Mouse (Mus musculus): ENCODE results near the gene Pmf1. TPM values are rescaled to one million over a fixed set of nuclear protein-coding genes. Genes with fewer than 3 reads are reported as not detected.

The Pmf1 gene
- polyA plus RNA-seq, 1 experiment from 2014 or later = 158 TPM

DNA sequence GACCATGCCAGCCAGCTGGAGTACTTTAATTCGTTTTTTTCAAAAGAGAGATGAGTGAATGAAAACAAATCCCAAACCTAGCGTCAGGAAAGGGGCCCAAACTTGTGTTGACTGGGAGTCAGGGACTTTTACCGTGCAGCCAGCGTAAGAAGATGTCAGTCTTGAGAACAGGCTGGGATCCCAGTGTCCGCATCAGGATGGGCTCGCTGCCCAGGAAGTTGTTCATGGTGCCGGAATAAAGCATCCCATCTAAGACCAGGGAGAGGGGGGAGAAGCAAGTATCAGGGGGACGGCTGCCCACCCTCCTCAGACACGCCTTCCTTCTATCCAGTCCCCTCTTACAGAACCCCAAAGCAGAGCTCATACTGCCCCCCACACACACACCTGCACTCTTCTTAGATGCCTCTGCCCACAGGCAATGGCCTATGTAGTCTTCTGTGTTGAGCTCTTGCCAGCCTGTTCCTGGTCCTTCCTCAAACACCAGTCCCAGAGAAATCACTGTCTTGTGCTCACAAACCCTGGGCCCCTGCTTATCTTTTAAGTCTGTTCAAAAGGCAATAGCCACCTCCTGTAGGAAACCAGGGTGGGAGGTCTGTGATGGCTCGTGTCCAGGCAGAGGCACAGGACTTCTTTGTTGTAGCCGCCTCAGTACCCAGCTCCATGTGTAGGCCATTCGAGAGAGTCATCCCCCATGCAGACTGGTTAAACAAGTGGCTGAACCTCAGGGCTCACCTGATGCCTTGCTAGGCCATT, 40.4 kb upstream of the Pmf1 start:
- no peak overlapping the region for H3K4me3 ChIP-seq
- no peaks in the 10 kb centered on the region for H3K36me3 ChIP-seq
- no peak overlapping the region for H3K27ac ChIP-seq
- H3K27me3 ChIP-seq = no peaks in the 10 kb centered on the region; the same call in 1 of the 2 replicates
- H3K9ac ChIP-seq = no peak overlapping the region
- H3K9me3 ChIP-seq = no peaks in the 10 kb centered on the region
- 56% methylated on average over 12 of the region's 12 CpGs for WGBS
- H3K4me2 ChIP-seq = no peak overlapping the region
- peaks cover 14% of the 10 kb centered on the region for H3K4me1 ChIP-seq
- no peak for ATAC-seq (ENCODE audit: borderline replicate concordance, extremely low read depth, low FRiP score, low TSS enrichment)

DNA sequence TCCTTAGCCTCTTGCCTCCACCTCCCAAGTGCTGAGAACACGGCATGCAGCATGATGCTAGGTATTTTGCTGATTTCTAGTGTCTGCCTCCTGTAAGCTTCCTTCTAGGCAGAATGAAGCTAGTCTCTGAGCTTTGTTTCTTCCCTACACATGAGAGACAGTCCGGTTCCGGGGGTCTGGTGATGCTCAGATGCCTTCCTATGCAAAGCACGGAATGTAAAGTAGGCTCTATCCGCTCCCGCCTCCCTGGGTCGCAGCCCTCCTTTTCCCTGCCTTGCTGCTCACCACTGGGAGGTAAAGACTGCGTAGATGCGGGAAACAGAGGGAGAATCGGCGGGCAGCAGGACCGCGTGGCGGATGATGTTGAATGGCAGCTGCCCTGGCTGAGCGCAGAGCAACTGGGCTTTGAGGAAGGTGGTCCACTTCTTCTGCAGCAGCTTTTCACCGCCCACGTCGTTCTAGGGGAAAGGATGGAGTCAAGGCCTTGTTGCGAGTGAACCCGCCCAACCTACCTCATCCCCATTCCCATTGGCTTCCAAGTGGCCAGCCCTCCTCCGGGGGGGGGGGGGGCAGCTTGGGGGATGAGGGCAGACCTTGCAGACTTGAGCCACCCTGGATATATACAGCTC, 39.4 kb upstream of the Pmf1 start:
- H3K27ac ChIP-seq = no peak overlapping the region
- peak overlapping the region; percentile 27 for H3K4me3 ChIP-seq
- no peaks in the 10 kb centered on the region; the same call in 1 of the 2 replicates for H3K27me3 ChIP-seq
- 0 out of 2 replicates have a peak overlapping the region, but pooled peaks have one; percentile 4 for H3K9ac ChIP-seq
- 7% methylated on average over 21 of the region's 21 CpGs for WGBS
- peak; percentile 45; the same call in 1 of the 2 replicates for ATAC-seq (ENCODE audit: borderline replicate concordance, extremely low read depth, low FRiP score, low TSS enrichment)
- peaks cover 8% of the 10 kb centered on the region; the same call in 1 of the 2 replicates for H3K4me1 ChIP-seq
- no peaks in the 10 kb centered on the region for H3K36me3 ChIP-seq
- peak overlapping the region; percentile 54 for H3K4me2 ChIP-seq
- H3K9me3 ChIP-seq = no peaks in the 10 kb centered on the region

DNA sequence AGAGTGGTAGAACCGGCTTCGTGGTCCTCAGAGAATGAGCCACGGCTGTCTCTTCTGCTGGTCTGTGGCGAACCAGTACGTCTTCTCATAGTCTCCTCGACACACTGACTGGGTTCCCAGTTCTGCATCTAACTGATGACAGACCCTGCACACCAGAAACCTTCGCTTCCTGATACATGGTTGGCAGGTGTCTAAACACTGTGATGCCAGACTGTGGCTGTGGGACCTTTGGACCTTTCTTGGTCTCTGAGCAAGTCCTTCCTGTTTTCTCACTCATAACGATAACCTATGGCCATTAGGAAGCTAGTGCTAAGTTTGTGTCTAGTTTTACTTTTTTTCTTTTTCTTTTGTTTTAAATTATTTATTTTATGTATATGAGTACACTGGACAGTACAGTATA, 38.3 kb upstream of the Pmf1 start:
- no peak overlapping the region for H3K4me3 ChIP-seq
- H3K27ac ChIP-seq = no peak overlapping the region
- 77% methylated on average over 8 of the region's 8 CpGs for WGBS
- ATAC-seq (ENCODE audit: borderline replicate concordance, extremely low read depth, low FRiP score, low TSS enrichment) = no peak
- no peaks in the 10 kb centered on the region for H3K36me3 ChIP-seq
- H3K9me3 ChIP-seq = no peaks in the 10 kb centered on the region
- H3K9ac ChIP-seq = no peak overlapping the region
- no peak overlapping the region for H3K4me2 ChIP-seq
- peaks cover 8% of the 10 kb centered on the region; the same call in 1 of the 2 replicates for H3K4me1 ChIP-seq
- no peaks in the 10 kb centered on the region; the same call in 1 of the 2 replicates for H3K27me3 ChIP-seq

DNA sequence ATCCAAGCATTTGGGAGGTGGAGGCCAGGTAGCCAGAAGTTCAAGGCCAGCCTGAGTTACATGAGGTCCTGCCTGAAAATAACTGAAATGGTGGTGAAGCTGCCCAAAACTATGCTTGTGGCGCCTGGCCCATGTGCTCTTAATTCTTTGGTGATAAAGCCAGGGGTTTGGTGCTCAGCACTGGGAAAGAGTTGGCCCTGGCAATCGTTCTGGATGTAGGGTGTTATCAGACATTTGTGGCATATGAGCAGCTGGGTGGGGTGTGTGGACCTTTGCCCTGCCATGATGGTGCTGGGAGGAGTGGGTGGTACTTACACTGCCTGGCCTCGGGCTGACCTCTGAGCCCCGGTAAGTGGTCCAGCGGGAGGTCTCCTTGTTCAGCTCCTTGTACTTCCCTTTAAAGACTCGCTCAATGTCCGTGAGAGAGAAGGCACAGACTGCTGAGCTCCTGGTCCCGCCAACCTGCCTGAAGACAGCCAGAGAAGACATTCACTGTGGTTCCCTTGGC, 37.6 kb upstream of the Pmf1 start:
- 47% methylated on average over 8 of the region's 8 CpGs for WGBS
- H3K4me3 ChIP-seq = no peak overlapping the region
- no peak overlapping the region for H3K9ac ChIP-seq
- H3K4me2 ChIP-seq = no peak overlapping the region
- peaks cover 8% of the 10 kb centered on the region; the same call in 1 of the 2 replicates for H3K4me1 ChIP-seq
- H3K36me3 ChIP-seq = no peaks in the 10 kb centered on the region
- no peaks in the 10 kb centered on the region for H3K9me3 ChIP-seq
- no peaks in the 10 kb centered on the region; the same call in 1 of the 2 replicates for H3K27me3 ChIP-seq
- no peak for ATAC-seq (ENCODE audit: borderline replicate concordance, extremely low read depth, low FRiP score, low TSS enrichment)
- no peak overlapping the region for H3K27ac ChIP-seq

DNA sequence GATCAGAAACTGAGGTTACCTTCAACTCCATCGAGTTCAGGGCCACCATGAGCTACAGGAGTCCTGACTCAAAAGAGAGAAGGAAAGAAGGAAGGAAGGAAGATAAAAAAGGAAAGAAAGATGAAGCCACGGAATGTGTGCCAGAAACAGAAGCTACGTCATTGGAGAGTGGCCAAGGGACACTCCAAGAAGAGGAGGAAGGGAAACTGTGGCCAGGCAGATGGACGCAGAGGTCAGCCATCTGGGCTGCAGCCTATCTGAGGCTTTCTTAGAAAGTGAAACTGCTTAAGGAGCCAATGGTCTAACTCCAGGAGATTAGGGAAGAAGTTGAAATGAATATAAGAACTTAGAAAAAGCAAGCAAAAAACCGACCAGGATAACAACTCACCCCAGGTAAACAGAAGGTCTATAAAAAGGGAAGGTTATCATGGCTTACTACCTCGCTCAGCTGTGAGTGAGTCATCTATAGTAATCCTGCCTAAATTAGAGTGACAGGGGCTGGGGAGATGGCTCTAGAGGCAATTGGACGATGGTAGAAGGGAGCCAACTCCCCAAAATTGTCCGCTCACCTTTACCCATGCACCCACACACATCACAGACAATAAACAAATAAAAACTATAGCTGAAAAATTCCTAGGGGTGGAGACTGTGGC, 36.5 kb upstream of the Pmf1 start:
- Histone ChIP-seq H3K27me3 (no peaks in the 10 kb centered on the region; the same call in 1 of the 2 replicates), H3K4me3 (no peak overlapping the region), H3K4me1 (peaks cover 10% of the 10 kb centered on the region; the same call in 1 of the 2 replicates), H3K9me3 (no peaks in the 10 kb centered on the region), H3K9ac (no peak overlapping the region), H3K36me3 (no peaks in the 10 kb centered on the region), H3K4me2 (no peak overlapping the region), H3K27ac (no peak overlapping the region)
- WGBS = 54% methylated on average over 8 of the region's 8 CpGs
- no peak for ATAC-seq (ENCODE audit: borderline replicate concordance, extremely low read depth, low FRiP score, low TSS enrichment)

DNA sequence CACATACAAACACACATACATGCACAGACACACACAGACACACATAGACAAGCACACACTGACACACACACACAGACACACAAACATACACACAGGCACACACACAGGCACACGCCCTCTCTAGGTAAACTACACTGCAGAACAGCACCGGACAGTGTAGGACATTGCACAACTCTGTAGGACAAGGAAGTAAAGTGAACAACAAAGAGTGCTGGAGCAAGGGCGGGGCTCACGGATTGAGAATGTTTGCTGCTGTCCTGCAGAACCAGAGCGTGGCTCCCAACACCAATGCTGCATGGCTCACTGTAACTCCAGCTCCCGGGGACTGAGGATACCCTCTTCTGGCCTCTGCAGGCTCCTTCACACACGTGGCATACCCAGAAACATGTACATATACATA, 32.8 kb upstream of the Pmf1 start:
- H3K4me3 ChIP-seq = no peak overlapping the region
- no peaks in the 10 kb centered on the region for H3K9me3 ChIP-seq
- H3K9ac ChIP-seq = no peak overlapping the region
- no peaks in the 10 kb centered on the region for H3K36me3 ChIP-seq
- no peak for ATAC-seq (ENCODE audit: borderline replicate concordance, extremely low read depth, low FRiP score, low TSS enrichment)
- no peak overlapping the region for H3K4me2 ChIP-seq
- 0 out of 2 replicates have a peak, but pooled peaks cover 3% of the 10 kb centered on the region for H3K27me3 ChIP-seq
- H3K27ac ChIP-seq = no peak overlapping the region
- H3K4me1 ChIP-seq = peaks cover 18% of the 10 kb centered on the region
- 60% methylated on average over 7 of the region's 7 CpGs for WGBS

DNA sequence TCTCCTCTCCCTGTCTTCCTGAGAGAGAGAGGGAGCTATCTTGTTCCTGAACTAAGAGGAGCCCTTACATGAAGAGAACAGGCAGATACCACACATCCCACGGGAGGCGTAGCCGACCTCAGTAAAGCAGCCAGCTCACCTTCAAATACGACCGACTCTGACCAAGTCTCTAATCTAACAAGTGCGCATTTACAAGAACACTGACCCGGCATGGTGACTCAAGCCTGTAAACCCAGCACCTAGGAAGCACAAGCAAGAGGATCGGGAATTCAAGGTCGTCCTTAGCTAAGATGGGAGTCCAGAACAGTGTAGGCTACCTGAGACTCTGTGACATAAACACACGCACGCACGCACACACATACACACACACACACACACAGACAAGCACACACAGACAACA, 32.4 kb upstream of the Pmf1 start:
- H3K27me3 ChIP-seq = 0 out of 2 replicates have a peak, but pooled peaks cover 3% of the 10 kb centered on the region
- H3K4me3 ChIP-seq = no peak overlapping the region
- no peak overlapping the region for H3K27ac ChIP-seq
- H3K36me3 ChIP-seq = no peaks in the 10 kb centered on the region
- no peak overlapping the region for H3K4me2 ChIP-seq
- no peaks in the 10 kb centered on the region for H3K9me3 ChIP-seq
- 75% methylated on average over 12 of the region's 12 CpGs for WGBS
- no peak overlapping the region for H3K9ac ChIP-seq
- H3K4me1 ChIP-seq = peaks cover 20% of the 10 kb centered on the region
- ATAC-seq (ENCODE audit: borderline replicate concordance, extremely low read depth, low FRiP score, low TSS enrichment) = no peak

DNA sequence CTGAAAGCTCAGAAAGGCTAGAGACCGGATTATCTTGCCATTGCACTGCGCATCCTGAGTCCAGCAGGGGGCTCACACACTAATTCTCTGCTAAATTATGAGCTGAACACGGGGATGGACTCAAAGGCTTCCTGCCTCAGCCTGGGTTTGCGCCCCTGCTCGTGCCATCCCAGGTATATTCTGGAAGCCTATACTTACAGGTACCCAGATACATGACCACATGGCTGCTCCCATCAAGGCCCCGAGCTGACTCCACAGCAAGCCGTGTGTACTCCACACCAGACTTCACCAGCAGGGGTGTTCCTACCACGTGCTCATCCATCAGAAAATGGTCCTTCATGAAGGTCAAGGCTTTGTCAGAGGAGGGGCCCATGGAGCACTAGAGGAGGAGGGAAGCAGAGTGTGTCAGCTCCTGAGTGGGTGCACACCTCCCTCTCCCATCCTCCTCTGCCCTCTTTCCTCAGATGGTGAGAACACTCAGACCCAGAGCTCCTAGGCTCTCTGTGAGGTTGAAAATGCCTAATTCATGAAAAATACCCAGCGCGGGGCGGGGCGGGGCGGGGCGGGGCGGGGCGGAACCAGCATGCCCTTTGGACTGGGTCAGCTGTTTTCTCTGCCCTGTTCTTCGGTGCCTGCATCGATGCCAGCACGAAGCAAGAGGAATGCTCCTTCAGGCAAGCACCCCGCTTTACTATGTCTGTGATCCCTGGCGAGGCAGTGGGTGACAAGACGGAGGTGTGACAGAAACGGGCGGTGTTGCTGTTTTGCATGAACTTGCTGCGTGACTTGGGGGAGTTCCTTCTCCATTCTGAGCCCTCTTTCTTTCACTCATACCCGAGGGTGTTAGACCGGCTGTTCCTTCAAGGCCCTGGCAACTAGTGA, 30.6 kb upstream of the Pmf1 start:
- peak overlapping the region; percentile 47 for H3K4me2 ChIP-seq
- no peak overlapping the region for H3K9ac ChIP-seq
- H3K27ac ChIP-seq = no peak overlapping the region
- peak overlapping the region; percentile 10 for H3K4me3 ChIP-seq
- H3K9me3 ChIP-seq = no peaks in the 10 kb centered on the region
- peaks cover 25% of the 10 kb centered on the region for H3K4me1 ChIP-seq
- H3K27me3 ChIP-seq = 0 out of 2 replicates have a peak, but pooled peaks cover 3% of the 10 kb centered on the region
- ATAC-seq (ENCODE audit: borderline replicate concordance, extremely low read depth, low FRiP score, low TSS enrichment) = no peak
- no peaks in the 10 kb centered on the region for H3K36me3 ChIP-seq
- WGBS = 20% methylated on average over 27 of the region's 27 CpGs

DNA sequence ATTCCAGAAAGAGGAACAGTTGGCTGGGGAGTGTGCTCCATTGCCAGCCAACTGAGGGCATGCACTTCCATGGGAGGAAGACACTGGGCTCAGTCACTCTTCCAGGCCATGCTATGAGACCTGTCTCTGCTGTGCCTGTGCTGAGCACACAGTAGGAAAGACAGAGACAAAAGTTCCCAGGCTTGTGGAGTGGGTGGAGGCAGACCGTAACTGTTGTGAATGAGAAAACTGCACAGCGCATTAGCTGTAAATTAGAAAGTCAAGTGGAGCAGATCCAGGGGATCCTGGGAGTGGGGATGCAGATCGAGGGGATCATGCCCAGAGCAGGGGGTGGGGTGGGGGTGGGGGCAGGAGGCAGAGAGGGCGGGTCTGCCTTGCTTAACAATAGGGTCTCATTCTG, 29.5 kb upstream of the Pmf1 start:
- Histone ChIP-seq H3K27me3 (0 out of 2 replicates have a peak, but pooled peaks cover 3% of the 10 kb centered on the region), H3K36me3 (no peaks in the 10 kb centered on the region), H3K4me1 (peaks cover 25% of the 10 kb centered on the region), H3K27ac (no peak overlapping the region), H3K9me3 (no peaks in the 10 kb centered on the region), H3K4me2 (no peak overlapping the region), H3K4me3 (no peak overlapping the region), H3K9ac (no peak overlapping the region)
- no peak for ATAC-seq (ENCODE audit: borderline replicate concordance, extremely low read depth, low FRiP score, low TSS enrichment)
- WGBS = 70% methylated on average over 4 of the region's 4 CpGs

DNA sequence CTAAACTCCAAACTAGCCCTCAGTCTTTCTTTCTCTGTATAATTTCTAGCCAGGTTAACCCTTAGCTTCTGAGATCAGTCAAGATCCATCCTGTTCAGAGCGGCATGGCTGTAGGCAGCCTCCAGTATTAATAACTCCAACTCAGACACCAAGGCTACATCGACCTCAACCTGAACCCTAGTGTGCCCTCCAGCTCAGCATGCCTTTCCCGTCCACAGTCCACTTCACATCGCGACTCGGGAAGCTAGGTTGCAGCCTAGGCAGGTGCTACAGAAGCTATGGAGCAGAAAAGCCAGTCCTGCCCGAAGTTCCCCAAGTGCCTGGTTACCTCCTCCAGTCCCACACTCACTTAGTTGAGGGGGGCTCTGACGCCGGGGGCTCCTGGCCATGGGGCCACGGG, 27.3 kb upstream of the Pmf1 start:
- H3K27ac ChIP-seq = no peak overlapping the region
- H3K9me3 ChIP-seq = no peaks in the 10 kb centered on the region
- no peak overlapping the region for H3K4me3 ChIP-seq
- H3K4me2 ChIP-seq = peak overlapping the region; percentile 77
- WGBS = 57% methylated on average over 10 of the region's 10 CpGs
- H3K9ac ChIP-seq = no peak overlapping the region
- ATAC-seq (ENCODE audit: borderline replicate concordance, extremely low read depth, low FRiP score, low TSS enrichment) = no peak
- H3K4me1 ChIP-seq = peaks cover 25% of the 10 kb centered on the region
- H3K27me3 ChIP-seq = 0 out of 2 replicates have a peak, but pooled peaks cover 3% of the 10 kb centered on the region
- H3K36me3 ChIP-seq = no peaks in the 10 kb centered on the region
